Mouse (Mus musculus) forebrain, embryonic 11.5 days (tissue): Measurements from ENCODE around the gene Mt4. TPM values are rescaled to one million over a fixed set of nuclear protein-coding genes. Genes with fewer than 3 reads are reported as not detected.

Source experiments
- ATAC-seq: fragments of 200-750 bp; cut with Nextera tagmentation; replicated peaks from 2 replicates; pipeline ENCODE4 v1.8.0; 2017; ENCODE audit warnings: moderate TSS enrichment; ENCODE audit not compliant: low FRiP score
- DNase-seq: peaks from one replicate; pipeline ENCODE4 v3.0.0-alpha.2; 2017; ENCODE audit warnings: low spot score
- H3K27ac ChIP-seq: fragments of 300-500 bp; sonication (generic); 2 replicates; pipeline ENCODE4 v1.5.1; 2014; ENCODE audit warnings: low read depth, low read length
- H3K27me3 ChIP-seq: fragments of 300-500 bp; sonication (generic); 2 replicates; pipeline ENCODE4 v1.6.1; 2014; ENCODE audit warnings: mild to moderate bottlenecking, low read length, mixed read lengths; ENCODE audit not compliant: control insufficient read depth, insufficient read depth
- H3K36me3 ChIP-seq: fragments of 300-500 bp; sonication (generic); 2 replicates; pipeline ENCODE4 v1.6.1; 2014; ENCODE audit warnings: mild to moderate bottlenecking, low read length, moderate library complexity, mixed read lengths; ENCODE audit not compliant: control insufficient read depth, insufficient read depth
- H3K4me1 ChIP-seq: fragments of 300-500 bp; sonication (generic); replicated peaks from 2 replicates; pipeline ENCODE4 v1.6.1; 2014; ENCODE audit warnings: low read length, mixed read lengths; ENCODE audit not compliant: control insufficient read depth, insufficient read depth
- H3K4me2 ChIP-seq: fragments of 300-500 bp; sonication (generic); 2 replicates; pipeline ENCODE4 v1.6.1; 2014; ENCODE audit warnings: low read depth, mild to moderate bottlenecking, low read length, moderate library complexity, mixed read lengths; ENCODE audit not compliant: severe bottlenecking
- H3K4me3 ChIP-seq: fragments of 300-500 bp; sonication (generic); 2 replicates; pipeline ENCODE4 v1.5.1; 2014; ENCODE audit warnings: low read depth, low read length
- H3K9ac ChIP-seq: fragments of 300-500 bp; sonication (generic); 2 replicates; pipeline ENCODE4 v1.6.1; 2014; ENCODE audit warnings: low read length
- H3K9me3 ChIP-seq: fragments of 300-500 bp; sonication (generic); 2 replicates; pipeline ENCODE4 v1.6.1; 2016; ENCODE audit warnings: low read length, mixed read lengths; ENCODE audit not compliant: control insufficient read depth
- WGBS: fragments of 180-500 bp; shearing (Covaris S2); extraction: QIAGEN DNeasy Blood & Tissue Kit; methylation state at CpG from one replicate; pipeline ENCODE4 v1.1.7; 2014; 5-methylcytosine and 5-hydroxymethylcytosine counted together
- polyA plus RNA-seq: library from polyadenylated mRNA; unstranded; fragments of >200 nt; fragmentation: Nextera tagmentation; extraction: Ambion mirVana; gene quantifications from 2 replicates; pipeline ENCODE4 v1.2.1, GENCODE M21; 2014

Gene Mt4
- polyA plus RNA-seq, 1 experiment from 2014 or later: not detected

DNA sequence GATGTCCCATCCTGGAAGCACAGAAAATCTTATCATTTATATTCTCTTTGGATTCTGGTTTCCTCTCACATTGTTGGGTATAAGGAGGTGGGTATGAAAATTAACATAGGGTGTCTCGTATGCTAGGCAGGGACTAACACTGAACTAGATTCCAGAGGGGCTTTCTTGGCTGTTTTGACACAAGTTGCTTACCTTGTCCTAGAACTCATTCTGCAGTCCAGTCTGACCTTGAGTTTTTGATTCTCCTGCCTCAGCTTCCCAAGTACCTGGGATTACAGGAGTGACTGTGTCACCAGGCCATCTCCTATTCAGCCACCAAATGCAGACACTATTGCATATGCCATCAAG is 43.5 kb downstream of the Mt4 start:
- WGBS: 66% methylated on average over 1 of the region's 1 CpGs
- ATAC-seq (no peak), DNase-seq (no peak)
- Histone ChIP-seq H3K9me3 (no peaks in the 10 kb centered on the region), H3K4me2 (peak overlapping the region; percentile 86; the same call in 1 of the 2 replicates), H3K4me3 (peak overlapping the region; percentile 43; the same call in 1 of the 2 replicates), H3K27me3 (peaks cover 72% of the 10 kb centered on the region), H3K27ac (no peak overlapping the region), H3K4me1 (peaks cover 19% of the 10 kb centered on the region), H3K36me3 (no peaks in the 10 kb centered on the region), H3K9ac (no peak overlapping the region)

DNA sequence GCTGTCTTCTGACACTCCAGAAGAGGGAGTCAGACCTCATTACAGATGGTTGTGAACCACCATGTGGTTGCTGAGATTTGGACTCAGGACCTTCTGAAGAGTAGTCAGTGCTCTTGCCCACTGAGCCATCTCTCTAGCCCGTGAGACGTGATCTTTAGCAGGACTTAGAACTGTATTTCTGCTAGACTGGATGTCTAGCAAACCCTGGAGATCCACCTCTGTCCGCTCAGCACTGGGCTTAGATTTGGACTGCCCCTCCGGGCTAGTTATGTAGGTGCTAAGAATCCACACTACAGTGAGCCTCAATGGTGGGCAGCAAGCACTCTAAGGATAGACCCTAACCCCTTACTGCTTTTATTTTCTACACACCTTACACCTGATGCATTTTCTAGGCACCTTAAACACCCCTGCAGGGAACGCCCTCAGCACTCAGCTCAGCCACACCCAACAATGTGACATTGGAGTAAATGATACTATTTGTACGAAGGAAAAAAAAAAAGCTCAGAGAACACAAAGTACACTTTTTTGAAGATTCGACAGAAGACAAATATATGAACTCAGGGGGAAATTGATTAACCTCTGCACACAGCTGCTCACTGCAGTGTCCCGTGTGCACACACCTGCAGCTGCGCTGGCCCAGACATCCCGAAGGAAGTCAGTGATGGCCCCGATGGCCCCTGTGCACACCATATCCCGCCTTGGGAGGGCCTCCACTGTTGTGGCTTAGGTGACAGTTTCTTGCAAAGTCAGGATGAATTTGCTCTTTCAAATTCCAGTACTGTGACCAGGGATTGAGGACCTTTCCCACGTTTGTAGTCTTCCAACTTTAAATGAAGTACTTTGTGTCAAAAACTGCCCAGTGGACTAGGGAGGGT is 45.3 kb downstream of the Mt4 start:
- no peak for ATAC-seq
- Histone ChIP-seq H3K4me3 (no peak overlapping the region; the same call in 1 of the 2 replicates), H3K36me3 (no peaks in the 10 kb centered on the region), H3K9ac (no peak overlapping the region), H3K4me1 (peaks cover 24% of the 10 kb centered on the region), H3K4me2 (peak overlapping the region; percentile 39; the same call in 1 of the 2 replicates), H3K9me3 (no peaks in the 10 kb centered on the region), H3K27me3 (peaks cover 78% of the 10 kb centered on the region), H3K27ac (no peak overlapping the region)
- no peak for DNase-seq
- 64% methylated on average over 13 of the region's 13 CpGs for WGBS

DNA sequence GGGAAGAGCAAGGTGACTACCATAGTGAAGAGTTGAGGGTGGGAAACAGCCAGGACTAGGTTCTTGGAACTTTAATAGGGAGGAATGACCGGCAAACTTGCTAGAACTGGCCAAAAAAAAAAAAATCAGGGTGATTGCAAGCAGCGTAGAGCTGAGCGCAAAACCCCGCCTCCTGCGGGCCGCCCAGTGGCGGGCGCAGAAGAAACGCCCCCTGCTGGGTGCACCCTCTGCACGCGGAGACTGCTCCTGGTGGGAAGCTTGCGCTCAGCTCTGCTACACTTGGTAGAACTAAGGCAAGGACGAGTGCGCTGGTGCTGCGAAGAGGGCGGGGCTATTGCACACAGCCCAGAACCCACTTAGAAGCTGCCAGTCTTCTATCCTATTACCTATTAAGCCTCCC is 46.1 kb downstream of the Mt4 start:
- H3K9me3 ChIP-seq: no peaks in the 10 kb centered on the region
- H3K4me2 ChIP-seq: peak overlapping the region; percentile 39
- DNase-seq: peak; percentile 83
- H3K27me3 ChIP-seq: peaks cover 75% of the 10 kb centered on the region
- H3K4me1 ChIP-seq: peaks cover 28% of the 10 kb centered on the region
- no peaks in the 10 kb centered on the region for H3K36me3 ChIP-seq
- under 1% methylated on average over 16 of the region's 16 CpGs for WGBS
- ATAC-seq: peak; percentile 72
- no peak overlapping the region for H3K27ac ChIP-seq
- peak overlapping the region; percentile 12 for H3K4me3 ChIP-seq
- H3K9ac ChIP-seq: no peak overlapping the region

DNA sequence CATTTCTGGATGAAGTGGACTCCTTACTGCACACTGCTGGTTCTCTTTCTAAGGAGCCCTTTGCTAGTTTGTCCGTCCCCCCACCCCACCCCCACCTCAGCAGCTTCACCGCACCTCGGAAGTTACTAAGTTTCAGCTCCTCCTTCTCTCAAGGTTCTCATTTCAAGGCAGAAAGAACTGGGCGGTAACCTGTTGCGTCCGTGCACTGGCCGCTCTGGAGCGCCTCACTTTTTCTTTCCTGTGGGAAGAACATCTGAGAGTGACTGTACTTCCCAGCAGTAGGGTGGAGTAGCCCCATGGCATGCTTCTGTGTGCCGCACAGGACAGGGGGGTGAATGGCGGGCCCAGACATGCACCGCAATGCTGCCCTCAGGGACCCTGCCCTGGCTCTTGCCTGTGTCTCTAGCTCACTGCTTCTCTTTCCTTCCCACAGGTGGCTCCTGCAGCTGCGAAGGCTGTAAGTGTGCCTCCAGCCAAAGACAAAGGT is 47.4 kb downstream of the Mt4 start:
- H3K4me1 ChIP-seq: peaks cover 21% of the 10 kb centered on the region
- 19% methylated on average over 12 of the region's 12 CpGs for WGBS
- no peaks in the 10 kb centered on the region for H3K9me3 ChIP-seq
- H3K27me3 ChIP-seq: peaks cover 62% of the 10 kb centered on the region
- H3K4me2 ChIP-seq: no peak overlapping the region
- no peak overlapping the region for H3K4me3 ChIP-seq
- H3K36me3 ChIP-seq: no peaks in the 10 kb centered on the region
- DNase-seq: no peak
- no peak overlapping the region for H3K9ac ChIP-seq
- no peak for ATAC-seq
- no peak overlapping the region for H3K27ac ChIP-seq

DNA sequence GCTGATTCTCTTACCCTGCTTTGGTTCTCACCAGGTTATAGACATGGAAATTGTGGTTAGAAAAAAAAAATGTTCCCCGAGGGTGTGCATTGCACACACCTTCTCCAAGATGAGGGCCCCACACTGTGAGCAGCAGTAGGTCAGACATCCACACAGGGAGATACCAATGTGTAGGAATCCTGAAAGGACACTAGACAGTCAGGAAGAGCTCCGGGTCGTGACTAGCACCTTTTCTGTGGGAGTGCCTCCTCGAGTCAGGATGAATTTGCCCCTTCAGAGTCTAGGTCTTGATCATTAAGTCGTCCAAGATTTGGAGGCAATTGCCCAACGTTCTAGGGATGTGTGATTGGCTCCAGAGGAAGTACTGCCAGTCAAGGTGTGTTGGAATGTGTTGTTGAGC is 48.8 kb downstream of the Mt4 start:
- H3K4me1 ChIP-seq: peaks cover 16% of the 10 kb centered on the region
- no peak overlapping the region for H3K4me3 ChIP-seq
- H3K27me3 ChIP-seq: peaks cover 48% of the 10 kb centered on the region
- 68% methylated on average over 6 of the region's 6 CpGs for WGBS
- no peak overlapping the region for H3K4me2 ChIP-seq
- no peak for DNase-seq
- H3K9ac ChIP-seq: no peak overlapping the region
- no peaks in the 10 kb centered on the region for H3K9me3 ChIP-seq
- no peaks in the 10 kb centered on the region for H3K36me3 ChIP-seq
- H3K27ac ChIP-seq: no peak overlapping the region
- no peak for ATAC-seq

DNA sequence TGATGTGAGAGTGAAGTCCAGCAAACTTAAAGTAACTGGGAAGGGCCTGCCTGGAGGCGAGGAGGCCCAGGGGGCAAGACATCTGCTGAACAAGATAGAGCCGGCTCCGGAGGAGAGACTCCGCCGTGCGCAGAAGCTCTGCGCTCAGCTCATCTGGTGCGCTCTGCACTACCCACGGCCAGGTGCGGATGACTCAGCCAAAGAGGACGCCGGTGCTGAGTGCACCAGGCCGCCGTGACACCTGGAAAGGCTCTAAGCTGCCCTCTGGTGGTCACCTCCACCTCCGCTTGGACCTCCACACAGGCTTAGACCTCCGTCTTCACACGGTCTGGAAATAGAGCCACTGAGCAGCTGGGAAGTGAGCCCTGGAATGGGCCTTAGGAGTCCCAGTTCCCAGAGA is 49.5 kb downstream of the Mt4 start:
- Histone ChIP-seq H3K27ac (no peak overlapping the region), H3K4me3 (no peak overlapping the region), H3K36me3 (no peaks in the 10 kb centered on the region), H3K4me2 (no peak overlapping the region), H3K27me3 (peaks cover 46% of the 10 kb centered on the region), H3K4me1 (peaks cover 19% of the 10 kb centered on the region), H3K9me3 (no peaks in the 10 kb centered on the region), H3K9ac (no peak overlapping the region)
- ATAC-seq (peak; percentile 63), DNase-seq (peak; percentile 85)
- 2% methylated on average over 17 of the region's 17 CpGs for WGBS

DNA sequence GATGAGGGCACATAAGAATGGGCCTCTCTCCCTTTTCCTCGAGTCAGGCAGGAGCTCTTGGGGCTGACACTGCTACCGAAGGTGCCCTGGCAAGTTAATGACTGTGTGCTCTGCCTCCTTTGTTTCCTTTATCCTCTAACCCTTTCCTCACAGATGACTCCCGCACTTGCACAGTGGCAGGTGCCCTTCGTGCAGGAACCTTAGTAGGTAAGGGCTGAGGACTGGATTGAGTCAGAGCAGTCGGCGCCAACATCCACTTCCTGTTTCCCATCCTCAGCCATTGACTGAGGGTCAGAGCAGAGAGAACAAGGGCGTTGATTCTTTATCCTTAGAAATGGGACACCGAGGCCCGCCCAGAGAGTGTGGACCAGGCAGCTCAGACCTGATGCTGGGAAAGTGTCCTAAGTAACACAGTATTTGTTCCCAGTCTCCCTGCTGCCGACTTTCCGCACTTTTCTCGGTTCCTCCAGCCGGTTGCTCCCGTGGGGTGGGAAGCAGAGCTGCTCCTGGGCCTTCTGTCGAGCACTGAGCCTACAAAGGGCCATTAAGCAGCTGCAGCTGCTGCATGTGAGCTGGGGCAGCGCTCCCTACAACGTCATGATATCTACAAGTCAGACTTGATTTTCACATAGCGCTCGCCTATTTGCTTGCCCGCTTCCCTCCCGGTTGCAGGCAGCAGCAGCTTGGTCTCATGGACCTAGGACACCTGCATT is 50.4 kb downstream of the Mt4 start:
- Histone ChIP-seq H3K4me1 (peaks cover 19% of the 10 kb centered on the region), H3K27ac (no peak overlapping the region), H3K4me3 (no peak overlapping the region)

More for the DNA sequence above, 50.4 kb downstream of the Mt4 start:
- H3K9ac ChIP-seq: no peak overlapping the region
- DNase-seq (no peak), ATAC-seq (no peak)
- WGBS: 29% methylated on average over 21 of the region's 21 CpGs
- peaks cover 41% of the 10 kb centered on the region for H3K27me3 ChIP-seq
- no peaks in the 10 kb centered on the region for H3K9me3 ChIP-seq
- H3K4me2 ChIP-seq: no peak overlapping the region
- no peaks in the 10 kb centered on the region for H3K36me3 ChIP-seq
